Mouse (Mus musculus) right cerebral cortex, adult 18-20 months (tissue): ENCODE results near the gene Ccr1.

Experiments used
- DNase-seq: peaks from one replicate; pipeline ENCODE4 v3.0.0; 2022; ENCODE audit warnings: mixed read lengths

Gene Ccr1

GRCm38 (mm10) chr9:123953551-123953950 lies 14.9 kb downstream of the Ccr1 start:
- DNase-seq, result no peak

- no peak for DNase-seq
Measured at GRCm38 (mm10) chr9:123951176-123951575, 17.3 kb downstream of the Ccr1 start.

GRCm38 (mm10) chr9:123949432-123949831 lies 19.1 kb downstream of the Ccr1 start:
- DNase-seq, result no peak

GRCm38 (mm10) chr9:123947815-123948214 lies 20.7 kb downstream of the Ccr1 start:
- no peak for DNase-seq

- no peak for DNase-seq
Measured at GRCm38 (mm10) chr9:123942025-123942424, 26.5 kb downstream of the Ccr1 start.

GRCm38 (mm10) chr9:123941316-123941715 lies 27.2 kb downstream of the Ccr1 start:
- no peak for DNase-seq

GRCm38 (mm10) chr9:123940628-123941027 lies 27.9 kb downstream of the Ccr1 start:
- DNase-seq, result no peak

- DNase-seq, result no peak
Measured at GRCm38 (mm10) chr9:123940168-123940567, 28.3 kb downstream of the Ccr1 start.

GRCm38 (mm10) chr9:123937989-123938388 lies 30.5 kb downstream of the Ccr1 start:
- DNase-seq, result no peak

GRCm38 (mm10) chr9:123936604-123937280 lies 31.8 kb downstream of the Ccr1 start:
- no peak for DNase-seq

- DNase-seq, result no peak
Measured at GRCm38 (mm10) chr9:123935776-123936175, 32.7 kb downstream of the Ccr1 start.

GRCm38 (mm10) chr9:123935346-123935745 lies 33.1 kb downstream of the Ccr1 start:
- DNase-seq, result no peak

GRCm38 (mm10) chr9:123933716-123934445 lies 34.6 kb downstream of the Ccr1 start:
- DNase-seq, result no peak

- DNase-seq, result no peak
Measured at GRCm38 (mm10) chr9:123932911-123933675, 35.4 kb downstream of the Ccr1 start.

- DNase-seq, result no peak
Measured at GRCm38 (mm10) chr9:123931761-123932700, 36.5 kb downstream of the Ccr1 start.

- DNase-seq, result no peak
Measured at GRCm38 (mm10) chr9:123930926-123931325, 37.6 kb downstream of the Ccr1 start.

- DNase-seq, result no peak
Measured at GRCm38 (mm10) chr9:123930476-123930875, 38.0 kb downstream of the Ccr1 start.

- DNase-seq, result no peak
Measured at GRCm38 (mm10) chr9:123929936-123930335, 38.6 kb downstream of the Ccr1 start.

GRCm38 (mm10) chr9:123928759-123929246 lies 39.7 kb downstream of the Ccr1 start:
- no peak for DNase-seq

GRCm38 (mm10) chr9:123928118-123928758 lies 40.3 kb downstream of the Ccr1 start:
- DNase-seq, result no peak

- no peak for DNase-seq
Measured at GRCm38 (mm10) chr9:123927281-123927960, 41.1 kb downstream of the Ccr1 start.
